Mouse (Mus musculus) heart, embryonic 14.5 days (tissue): ENCODE measurements around the gene Pax6. TPM values are rescaled to one million over a fixed set of nuclear protein-coding genes. Genes with fewer than 3 reads are reported as not detected.

Experiments used
- ATAC-seq: fragments of 200-750 bp; cut with Nextera tagmentation; 2 replicates; pipeline ENCODE4 v1.8.0; 2017; ENCODE audit warnings: low read depth, moderate TSS enrichment; ENCODE audit not compliant: insufficient number of reproducible peaks, insufficient read depth, low FRiP score
- H3K27ac ChIP-seq, 2 experiments: fragments of 200-500 bp in 1 of 2; fragments of 300-500 bp in 1 of 2; sonication (generic) in 1 of 2; replicated peaks in 1 of 2; 2 replicates each; pipeline ENCODE4 v1.5.1; 2012 to 2014; ENCODE audit warnings: low read depth in 2 of 2, low read length in 2 of 2, control low read depth in 1 of 2, mild to moderate bottlenecking in 1 of 2, mixed read lengths in 1 of 2; ENCODE audit not compliant: control insufficient read depth in 1 of 2, insufficient read depth in 1 of 2
- H3K27me3 ChIP-seq: fragments of 300-500 bp; sonication (generic); 2 replicates; pipeline ENCODE4 v1.6.1; 2014; ENCODE audit warnings: mild to moderate bottlenecking, low read length, control low read depth; ENCODE audit not compliant: control insufficient read depth, insufficient read depth
- H3K36me3 ChIP-seq: fragments of 300-500 bp; sonication (generic); 2 replicates; pipeline ENCODE4 v1.6.1; 2014; ENCODE audit warnings: mild to moderate bottlenecking, control low read depth, low read length, mixed read lengths; ENCODE audit not compliant: control insufficient read depth, insufficient read depth
- H3K4me1 ChIP-seq, 2 experiments: fragments of 200-500 bp in 1 of 2; fragments of 300-500 bp in 1 of 2; sonication (generic) in 1 of 2; 2 replicates each; pipeline ENCODE4 v1.6.1; 2012 to 2014; ENCODE audit warnings: low read length in 2 of 2, control low read depth in 1 of 2, mixed read lengths in 1 of 2; ENCODE audit not compliant: control insufficient read depth in 2 of 2, insufficient read depth in 2 of 2
- H3K4me2 ChIP-seq: fragments of 300-500 bp; sonication (generic); 2 replicates; pipeline ENCODE4 v1.6.1; 2014; ENCODE audit warnings: mild to moderate bottlenecking, low read length
- H3K4me3 ChIP-seq, 2 experiments: fragments of 200-500 bp in 1 of 2; fragments of 300-500 bp in 1 of 2; sonication (generic) in 1 of 2; 2 replicates each; pipeline ENCODE4 v1.5.1; 2012 to 2014; ENCODE audit warnings: low read length in 2 of 2, mild to moderate bottlenecking in 2 of 2, control low read depth in 1 of 2, low read depth in 1 of 2, moderate library complexity in 1 of 2; ENCODE audit not compliant: control insufficient read depth in 1 of 2, insufficient read depth in 1 of 2
- H3K9ac ChIP-seq: fragments of 300-500 bp; sonication (generic); 2 replicates; pipeline ENCODE4 v1.6.1; 2014; ENCODE audit warnings: mild to moderate bottlenecking, low read length
- H3K9me3 ChIP-seq: fragments of 300-500 bp; sonication (generic); 2 replicates; pipeline ENCODE4 v1.6.1; 2016; ENCODE audit warnings: low read length, control low read depth; ENCODE audit not compliant: control insufficient read depth
- WGBS: fragments of 180-500 bp; shearing (Covaris S2); extraction: QIAGEN DNeasy Blood & Tissue Kit; methylation state at CpG from one replicate; pipeline ENCODE4 v1.1.7; 2014; 5-methylcytosine and 5-hydroxymethylcytosine counted together
- polyA plus RNA-seq: library from polyadenylated mRNA; unstranded; fragments of >200 nt; fragmentation: Nextera tagmentation; extraction: Ambion mirVana; gene quantifications from 2 replicates; pipeline ENCODE4 v1.2.1, GENCODE M21; 2014

The Pax6 gene
- polyA plus RNA-seq, 1 experiment from 2014 or later = 0.23 TPM

DNA sequence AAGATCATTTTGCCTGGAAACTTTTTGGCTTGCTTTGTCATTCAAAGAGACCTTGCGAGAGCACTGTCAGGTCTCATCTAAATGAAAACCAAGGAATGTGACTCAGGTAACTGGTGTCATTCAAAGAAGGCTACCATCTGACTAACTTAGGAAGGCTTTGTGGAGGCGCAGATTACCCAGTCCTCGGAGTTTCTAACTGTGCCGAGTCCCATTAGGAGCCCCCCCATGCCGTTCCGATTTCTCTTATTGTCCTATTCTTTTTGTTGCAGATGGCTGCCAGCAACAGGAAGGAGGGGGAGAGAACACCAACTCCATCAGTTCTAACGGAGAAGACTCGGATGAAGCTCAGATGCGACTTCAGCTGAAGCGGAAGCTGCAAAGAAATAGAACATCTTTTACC is 22.6 kb downstream of the Pax6 start:
- no peak for ATAC-seq
- no peak overlapping the region for H3K9ac ChIP-seq
- WGBS = 13% methylated on average over 10 of the region's 10 CpGs
- H3K4me2 ChIP-seq = no peak overlapping the region
- H3K36me3 ChIP-seq = no peaks in the 10 kb centered on the region
- H3K4me3 ChIP-seq = no peak overlapping the region
- no peak overlapping the region for H3K27ac ChIP-seq
- peaks cover 76% of the 10 kb centered on the region for H3K27me3 ChIP-seq
- H3K4me1 ChIP-seq = peaks cover 5 to 19% of the 10 kb centered on the region in 2 experiments; a peak in 3 of 4 replicates
- no peaks in the 10 kb centered on the region for H3K9me3 ChIP-seq

DNA sequence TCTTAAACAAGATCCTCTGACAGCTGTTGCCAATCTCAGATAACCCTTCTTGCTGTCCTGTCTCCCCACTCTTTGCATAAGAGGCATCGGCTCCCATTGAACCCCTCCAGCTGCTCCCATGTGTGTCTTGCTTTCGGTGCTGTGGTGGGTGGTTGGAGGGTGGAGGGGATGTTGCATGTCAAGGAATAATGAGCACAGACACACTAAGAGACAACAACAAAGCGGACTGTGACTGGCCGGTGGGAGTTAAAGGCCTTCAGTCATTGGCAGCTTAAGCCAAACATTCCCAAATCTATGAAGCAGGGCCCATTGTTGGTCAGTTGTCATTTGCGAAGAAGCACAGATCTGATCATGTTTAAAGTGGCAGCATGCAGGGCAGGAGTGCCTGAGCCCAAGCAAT is 29.0 kb downstream of the Pax6 start:
- H3K9ac ChIP-seq = no peak overlapping the region
- H3K27me3 ChIP-seq = peaks cover 13% of the 10 kb centered on the region; the same call in 1 of the 2 replicates
- H3K27ac ChIP-seq = no peak overlapping the region
- H3K4me3 ChIP-seq = no peak overlapping the region
- WGBS = 80% methylated on average over 5 of the region's 5 CpGs
- H3K9me3 ChIP-seq = no peaks in the 10 kb centered on the region
- ATAC-seq = no peak
- peaks cover 5% of the 10 kb centered on the region; the same call in 1 of the 2 replicates for H3K36me3 ChIP-seq
- no peaks in the 10 kb centered on the region for H3K4me1 ChIP-seq
- H3K4me2 ChIP-seq = no peak overlapping the region

- Histone ChIP-seq H3K4me2 (no peak overlapping the region), H3K9ac (no peak overlapping the region), H3K9me3 (no peaks in the 10 kb centered on the region), H3K27me3 (peaks cover 4% of the 10 kb centered on the region; the same call in 1 of the 2 replicates), H3K4me1 (no peaks in the 10 kb centered on the region), H3K27ac (no peak overlapping the region), H3K36me3 (peaks cover 5% of the 10 kb centered on the region; the same call in 1 of the 2 replicates), H3K4me3 (no peak overlapping the region)
- ATAC-seq = no peak
- WGBS = 79% methylated on average over 2 of the region's 2 CpGs
Observed at GRCm38 (mm10) chr2:105698631-105699030, 29.9 kb downstream of the Pax6 start.

DNA sequence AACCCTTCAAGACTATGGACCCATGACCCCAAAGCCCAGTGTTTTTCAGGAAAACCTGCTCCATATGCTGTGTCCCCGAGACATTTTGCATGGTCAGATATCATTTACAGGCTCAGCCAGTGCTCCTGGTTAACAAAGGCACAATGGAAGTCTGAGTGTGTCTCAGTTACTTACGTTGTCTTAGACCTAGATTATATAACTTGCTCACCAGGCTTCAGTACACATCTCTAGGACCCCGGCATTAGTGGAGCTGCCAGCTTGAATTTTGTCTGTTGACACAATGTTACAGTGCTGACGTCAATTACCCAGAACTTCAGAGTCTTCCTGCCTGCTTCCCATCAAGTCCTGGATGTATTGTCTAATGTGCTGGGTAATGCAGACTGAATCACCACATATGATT is 33.1 kb downstream of the Pax6 start:
- no peak overlapping the region for H3K4me3 ChIP-seq
- ATAC-seq = no peak
- H3K9me3 ChIP-seq = no peaks in the 10 kb centered on the region
- no peaks in the 10 kb centered on the region for H3K4me1 ChIP-seq
- no peak overlapping the region for H3K9ac ChIP-seq
- no peak overlapping the region for H3K4me2 ChIP-seq
- peaks cover 5% of the 10 kb centered on the region; the same call in 1 of the 2 replicates for H3K36me3 ChIP-seq
- H3K27ac ChIP-seq = no peak overlapping the region
- H3K27me3 ChIP-seq = no peaks in the 10 kb centered on the region
- WGBS = 64% methylated on average over 4 of the region's 4 CpGs

DNA sequence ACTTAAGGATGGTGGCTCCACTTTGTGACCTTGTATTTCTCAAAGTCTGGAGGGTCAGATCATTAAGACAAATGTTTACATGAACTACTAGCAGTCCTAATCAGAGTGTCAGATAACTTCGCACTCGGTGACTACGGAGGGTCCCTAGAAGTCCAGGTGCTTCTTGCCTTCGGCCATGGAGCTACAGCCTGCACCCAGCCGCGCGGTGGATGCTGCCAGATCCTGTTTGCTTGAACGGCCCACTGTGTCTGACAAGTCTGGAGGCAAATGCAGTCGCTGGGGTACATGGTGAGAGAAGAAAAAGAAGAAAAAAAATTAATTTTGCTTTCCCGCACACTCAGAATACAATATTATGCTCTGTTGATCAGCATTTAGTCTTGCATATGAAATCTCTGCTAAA is 33.9 kb downstream of the Pax6 start:
- no peak overlapping the region for H3K9ac ChIP-seq
- H3K4me3 ChIP-seq = no peak overlapping the region
- no peaks in the 10 kb centered on the region for H3K4me1 ChIP-seq
- 77% methylated on average over 10 of the region's 10 CpGs for WGBS
- H3K27ac ChIP-seq = no peak overlapping the region
- H3K4me2 ChIP-seq = no peak overlapping the region
- H3K9me3 ChIP-seq = no peaks in the 10 kb centered on the region
- H3K36me3 ChIP-seq = peaks cover 5% of the 10 kb centered on the region; the same call in 1 of the 2 replicates
- no peak for ATAC-seq
- H3K27me3 ChIP-seq = no peaks in the 10 kb centered on the region

GRCm38 (mm10) chr2:105705320-105705719 is 36.6 kb downstream of the Pax6 start:
- Histone ChIP-seq H3K4me2 (no peak overlapping the region), H3K36me3 (peaks cover 5% of the 10 kb centered on the region; the same call in 1 of the 2 replicates), H3K4me3 (no peak overlapping the region), H3K4me1 (no peaks in the 10 kb centered on the region), H3K9ac (no peak overlapping the region), H3K9me3 (no peaks in the 10 kb centered on the region), H3K27me3 (no peaks in the 10 kb centered on the region), H3K27ac (no peak overlapping the region)
- 77% methylated on average over 2 of the region's 2 CpGs for WGBS
- no peak for ATAC-seq

DNA sequence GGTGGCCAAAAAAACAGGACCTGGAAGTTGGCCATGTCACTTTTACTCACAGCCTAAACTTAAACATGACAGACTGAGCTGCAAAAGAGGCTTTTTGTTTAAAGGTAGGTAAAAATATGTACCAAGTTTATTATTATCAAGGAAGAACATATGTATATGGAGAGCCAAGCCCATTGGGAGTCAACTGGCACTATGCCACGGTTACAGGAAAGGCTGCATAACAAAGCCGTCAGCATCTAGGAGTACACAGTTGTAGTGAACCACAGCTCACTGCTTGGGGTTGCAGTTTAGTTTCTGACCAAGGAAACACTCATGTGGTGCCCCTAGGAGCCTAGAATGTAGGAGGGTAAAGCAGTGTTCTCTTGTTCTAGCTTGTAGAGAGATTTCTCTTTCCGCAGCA is 40.4 kb downstream of the Pax6 start:
- no peaks in the 10 kb centered on the region for H3K9me3 ChIP-seq
- H3K27me3 ChIP-seq = no peaks in the 10 kb centered on the region
- WGBS = 80% methylated on average over 3 of the region's 3 CpGs
- no peak overlapping the region for H3K9ac ChIP-seq
- no peak for ATAC-seq
- no peaks in the 10 kb centered on the region for H3K4me1 ChIP-seq
- H3K27ac ChIP-seq = no peak overlapping the region
- H3K4me3 ChIP-seq = no peak overlapping the region
- no peaks in the 10 kb centered on the region for H3K36me3 ChIP-seq
- H3K4me2 ChIP-seq = no peak overlapping the region

GRCm38 (mm10) chr2:105710511-105710910 is 41.8 kb downstream of the Pax6 start:
- Histone ChIP-seq H3K27me3 (no peaks in the 10 kb centered on the region), H3K4me1 (no peaks in the 10 kb centered on the region), H3K9me3 (no peaks in the 10 kb centered on the region), H3K36me3 (no peaks in the 10 kb centered on the region), H3K9ac (no peak overlapping the region), H3K4me3 (no peak overlapping the region), H3K4me2 (no peak overlapping the region), H3K27ac (no peak overlapping the region)
- 90% methylated on average over 3 of the region's 3 CpGs for WGBS
- no peak for ATAC-seq
